ENCODE assay signal across 8 mouse cellular contexts in genomic region chr17:30114761-30115160, GRCm38 (mm10).
DNase-seq lines count a peak whose midpoint lies in the region.

No protein-coding gene starts in this region.

- intact Hi-C loops in heart, postnatal 10 days (cut with DNase I) = loop anchor here (5.0 kb wide), 1 partner anchor 338 kb away; no protein-coding TSS in a partner anchor
- intact Hi-C loops in heart, postnatal 25 days (cut with DNase I) = loop anchor here (5.0 kb wide), 2 partner anchors 83 to 143 kb away; no protein-coding TSS in a partner anchor

- DNase-seq in heart, postnatal 10 days = peak; percentile 42 to 47
- no peak for DNase-seq in heart, postnatal 25 days (ENCODE audit: low spot score)
- DNase-seq in urinary bladder, postnatal 25 days (ENCODE audit: low spot score) = peak; percentile 16
- no peak for DNase-seq in urinary bladder, adult 18-20 months (ENCODE audit: low spot score in 2 of 2)
- DNase-seq in heart, postnatal 4 days = peak; percentile 33
- DNase-seq in thymus, postnatal 10 days (ENCODE audit: low spot score in 2 of 2) = peak; percentile 11 to 57
- no peak for DNase-seq in frontal cortex, postnatal 10 days (ENCODE audit: low spot score in 2 of 2)
- DNase-seq in ovary, postnatal 10 days (ENCODE audit: low spot score) = no peak

Comparison
In these comparisons a context has a peak if more than half of its experiments do, and no peak if none do; other contexts are left out.
1. DNase-seq: peak in heart, postnatal 10 days (2 of 2), urinary bladder, postnatal 25 days (single experiment), heart, postnatal 4 days (single experiment) and thymus, postnatal 10 days (2 of 2); none in heart, postnatal 25 days (single experiment), urinary bladder, adult 18-20 months (0 of 2), frontal cortex, postnatal 10 days (0 of 2) and ovary, postnatal 10 days (single experiment).